Mouse (Mus musculus) hindbrain, embryonic 11.5 days (tissue): ENCODE results near the gene Cdc42bpa. TPM values are rescaled to one million over a fixed set of nuclear protein-coding genes. Genes with fewer than 3 reads are reported as not detected.

Source experiments
- ATAC-seq: fragments of 200-750 bp; cut with Nextera tagmentation; 2 replicates; pipeline ENCODE4 v1.8.0; 2017; ENCODE audit warnings: mild to moderate bottlenecking, moderate TSS enrichment, moderate library complexity; ENCODE audit not compliant: low FRiP score
- DNase-seq: peaks from one replicate; pipeline ENCODE4 v3.0.0-alpha.2; 2015; ENCODE audit warnings: low spot score
- H3K27ac ChIP-seq: fragments of 300-500 bp; sonication (generic); 2 replicates; pipeline ENCODE4 v1.5.1; 2014; ENCODE audit warnings: mild to moderate bottlenecking, low read depth, low read length
- H3K27me3 ChIP-seq: fragments of 300-500 bp; sonication (generic); 2 replicates; pipeline ENCODE4 v1.6.1; 2014; ENCODE audit warnings: mild to moderate bottlenecking, low read length, moderate library complexity, mixed read lengths; ENCODE audit not compliant: control insufficient read depth, insufficient read depth
- H3K36me3 ChIP-seq: fragments of 300-500 bp; sonication (generic); 2 replicates; pipeline ENCODE4 v1.6.1; 2014; ENCODE audit warnings: mild to moderate bottlenecking, low read length, moderate library complexity, mixed read lengths; ENCODE audit not compliant: control insufficient read depth, insufficient read depth
- H3K4me1 ChIP-seq: fragments of 300-500 bp; sonication (generic); replicated peaks from 2 replicates; pipeline ENCODE4 v1.6.1; 2014; ENCODE audit warnings: low read length, mixed read lengths; ENCODE audit not compliant: control insufficient read depth, insufficient read depth
- H3K4me2 ChIP-seq: fragments of 300-500 bp; sonication (generic); replicated peaks from 2 replicates; pipeline ENCODE4 v1.6.1; 2014; ENCODE audit warnings: mild to moderate bottlenecking, low read depth, low read length
- H3K4me3 ChIP-seq: fragments of 300-500 bp; sonication (generic); 2 replicates; pipeline ENCODE4 v1.5.1; 2014; ENCODE audit warnings: low read depth, low read length
- H3K9ac ChIP-seq: fragments of 300-500 bp; sonication (generic); 2 replicates; pipeline ENCODE4 v1.6.1; 2014; ENCODE audit warnings: low read depth, low read length
- H3K9me3 ChIP-seq: fragments of 300-500 bp; sonication (generic); 2 replicates; pipeline ENCODE4 v1.6.1; 2016; ENCODE audit warnings: low read length; ENCODE audit not compliant: control insufficient read depth
- WGBS: fragments of 180-500 bp; shearing (Covaris S2); extraction: QIAGEN DNeasy Blood & Tissue Kit; methylation state at CpG from one replicate; pipeline ENCODE4 v1.1.7; 2014; 5-methylcytosine and 5-hydroxymethylcytosine counted together
- polyA plus RNA-seq: library from polyadenylated mRNA; unstranded; fragments of >200 nt; fragmentation: Nextera tagmentation; extraction: Ambion mirVana; gene quantifications from 2 replicates; pipeline ENCODE4 v1.2.1, GENCODE M21; 2014

Cdc42bpa gene
- polyA plus RNA-seq, 1 experiment from 2014 or later, result 21.8 TPM

DNA sequence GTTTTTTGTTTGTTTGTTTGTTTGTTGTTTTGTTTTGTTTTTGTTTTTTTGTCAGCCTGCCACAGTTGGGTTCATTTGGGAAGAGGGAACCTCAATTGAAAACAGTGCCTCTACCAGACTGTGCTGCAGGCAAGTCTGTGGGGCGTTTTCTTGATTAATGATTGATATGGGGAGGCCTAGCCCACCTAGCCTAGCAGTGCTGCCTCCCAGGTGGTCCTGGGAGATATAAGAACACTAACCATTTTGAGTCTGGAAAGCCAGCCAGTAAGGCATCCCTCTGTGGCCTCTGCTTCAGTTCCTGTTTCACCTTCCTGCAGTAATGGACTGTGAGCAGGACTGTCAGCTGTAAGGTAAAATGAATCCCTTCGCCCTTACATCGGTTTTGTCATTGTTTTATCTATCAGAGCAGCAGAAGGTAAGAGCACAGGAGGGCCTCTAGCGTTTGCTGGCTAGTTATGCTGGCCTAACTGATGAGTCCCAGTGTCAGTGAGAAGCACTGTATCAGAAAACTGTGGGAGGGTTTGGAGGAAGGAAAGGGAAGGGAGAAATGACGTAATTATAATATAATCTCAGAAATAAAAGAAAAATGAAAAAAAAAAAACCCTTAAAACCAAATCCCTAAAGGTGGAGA is 15.5 kb downstream of the Cdc42bpa start:
- ATAC-seq (no peak), DNase-seq (no peak)
- Histone ChIP-seq H3K27me3 (no peaks in the 10 kb centered on the region), H3K27ac (no peak overlapping the region), H3K4me2 (no peak overlapping the region), H3K4me3 (no peak overlapping the region), H3K36me3 (no peaks in the 10 kb centered on the region), H3K9ac (no peak overlapping the region), H3K9me3 (no peaks in the 10 kb centered on the region), H3K4me1 (no peaks in the 10 kb centered on the region; the same call in 1 of the 2 replicates)
- WGBS, result 76% methylated on average over 5 of the region's 5 CpGs

DNA sequence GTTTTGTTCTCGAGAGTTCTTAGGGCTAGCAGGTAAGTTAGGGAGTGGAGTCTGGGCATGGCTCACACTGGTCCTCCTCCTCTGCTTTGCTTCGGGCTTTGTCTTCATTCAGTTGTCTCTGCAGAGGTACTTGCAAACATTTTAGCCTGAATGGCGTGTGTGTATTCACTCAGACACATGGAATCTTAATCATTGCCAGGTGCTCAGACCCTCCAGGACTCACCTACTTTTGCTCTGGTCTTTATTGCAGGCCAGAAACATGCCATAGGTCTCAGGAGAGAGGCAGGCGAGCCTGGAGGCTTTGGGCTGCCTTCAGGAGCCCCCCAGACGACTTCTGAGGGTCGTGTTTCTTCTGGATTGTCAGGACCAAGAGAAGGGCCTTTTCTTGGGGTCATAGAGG is 17.2 kb downstream of the Cdc42bpa start:
- no peak overlapping the region for H3K9ac ChIP-seq
- no peaks in the 10 kb centered on the region for H3K36me3 ChIP-seq
- no peak overlapping the region for H3K4me2 ChIP-seq
- H3K27me3 ChIP-seq, result no peaks in the 10 kb centered on the region
- no peak for DNase-seq
- H3K9me3 ChIP-seq, result no peaks in the 10 kb centered on the region
- no peak overlapping the region for H3K4me3 ChIP-seq
- H3K27ac ChIP-seq, result no peak overlapping the region
- ATAC-seq, result no peak
- 59% methylated on average over 6 of the region's 6 CpGs for WGBS
- H3K4me1 ChIP-seq, result no peaks in the 10 kb centered on the region; the same call in 1 of the 2 replicates

DNA sequence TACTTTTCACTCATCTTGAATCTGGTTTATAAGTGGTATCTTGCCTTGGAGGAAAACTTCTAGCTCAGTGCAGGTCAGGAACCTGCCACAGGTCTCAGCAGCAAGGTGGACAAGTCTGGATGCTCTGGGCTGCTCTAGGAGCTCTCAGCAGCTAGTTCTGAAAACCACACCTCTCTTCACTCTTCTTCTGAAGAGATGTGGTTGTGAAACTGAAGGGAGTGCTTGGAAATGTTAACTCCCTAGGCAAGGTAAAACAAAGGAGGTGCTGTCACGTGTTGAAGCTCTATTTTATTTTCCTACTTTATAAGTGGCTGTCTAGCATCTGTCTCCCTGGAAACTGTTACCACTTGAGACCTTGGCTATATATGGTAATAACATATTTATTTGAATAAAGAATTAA is 18.5 kb downstream of the Cdc42bpa start:
- Histone ChIP-seq H3K4me2 (no peak overlapping the region), H3K4me1 (no peaks in the 10 kb centered on the region; the same call in 1 of the 2 replicates), H3K9ac (no peak overlapping the region), H3K9me3 (no peaks in the 10 kb centered on the region), H3K27me3 (no peaks in the 10 kb centered on the region), H3K36me3 (no peaks in the 10 kb centered on the region), H3K27ac (no peak overlapping the region), H3K4me3 (no peak overlapping the region)
- ATAC-seq (no peak), DNase-seq (no peak)
- 67% methylated on average over 1 of the region's 1 CpGs for WGBS

DNA sequence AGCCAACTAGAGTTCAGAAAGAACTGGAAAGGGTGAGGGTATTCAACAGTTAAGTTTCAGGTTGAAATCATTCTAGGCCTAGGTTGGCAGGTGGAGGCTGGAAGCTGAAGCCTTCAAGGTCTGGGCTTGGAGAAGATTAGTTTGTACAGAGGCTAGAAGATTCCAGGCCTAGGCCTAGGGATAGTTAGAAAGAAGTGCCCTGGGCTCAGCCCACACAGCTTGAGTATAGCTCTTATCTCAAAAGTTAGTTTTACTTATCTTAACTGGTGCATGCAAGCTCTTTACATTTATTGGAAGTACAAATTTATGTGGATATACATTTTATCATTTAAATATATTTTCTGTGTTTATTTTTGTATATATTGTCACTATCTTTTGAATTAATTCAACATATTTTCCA is 21.4 kb downstream of the Cdc42bpa start:
- H3K36me3 ChIP-seq, result no peaks in the 10 kb centered on the region
- no peaks in the 10 kb centered on the region for H3K27me3 ChIP-seq
- ATAC-seq (no peak), DNase-seq (no peak)
- H3K9ac ChIP-seq, result no peak overlapping the region
- no peak overlapping the region for H3K27ac ChIP-seq
- no peaks in the 10 kb centered on the region; the same call in 1 of the 2 replicates for H3K4me1 ChIP-seq
- H3K9me3 ChIP-seq, result no peaks in the 10 kb centered on the region
- H3K4me3 ChIP-seq, result no peak overlapping the region
- no peak overlapping the region for H3K4me2 ChIP-seq

DNA sequence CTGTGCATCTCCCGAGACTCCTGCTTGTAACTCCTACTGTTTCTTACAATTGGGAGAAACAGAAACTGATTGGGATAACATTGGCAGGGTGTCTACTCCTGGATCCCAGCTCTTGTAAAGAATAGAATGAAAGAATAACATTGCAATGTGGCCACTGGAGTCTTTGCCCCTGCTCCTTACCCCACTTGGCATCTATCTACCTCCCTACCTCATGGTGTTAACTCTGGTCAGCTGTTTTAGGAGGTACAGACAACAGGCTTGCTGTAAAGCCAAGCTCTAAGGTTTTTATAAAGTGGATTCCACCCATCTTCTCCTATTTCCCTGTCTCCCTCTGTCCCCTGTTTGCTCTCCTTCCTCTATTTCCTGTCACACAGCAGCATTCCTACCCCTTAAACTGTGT is 21.9 kb downstream of the Cdc42bpa start:
- Histone ChIP-seq H3K4me1 (no peaks in the 10 kb centered on the region; the same call in 1 of the 2 replicates), H3K27me3 (no peaks in the 10 kb centered on the region), H3K27ac (no peak overlapping the region), H3K4me2 (no peak overlapping the region), H3K36me3 (no peaks in the 10 kb centered on the region), H3K4me3 (no peak overlapping the region), H3K9me3 (no peaks in the 10 kb centered on the region), H3K9ac (no peak overlapping the region)
- no peak for ATAC-seq
- WGBS, result 86% methylated on average over 1 of the region's 1 CpGs
- no peak for DNase-seq

DNA sequence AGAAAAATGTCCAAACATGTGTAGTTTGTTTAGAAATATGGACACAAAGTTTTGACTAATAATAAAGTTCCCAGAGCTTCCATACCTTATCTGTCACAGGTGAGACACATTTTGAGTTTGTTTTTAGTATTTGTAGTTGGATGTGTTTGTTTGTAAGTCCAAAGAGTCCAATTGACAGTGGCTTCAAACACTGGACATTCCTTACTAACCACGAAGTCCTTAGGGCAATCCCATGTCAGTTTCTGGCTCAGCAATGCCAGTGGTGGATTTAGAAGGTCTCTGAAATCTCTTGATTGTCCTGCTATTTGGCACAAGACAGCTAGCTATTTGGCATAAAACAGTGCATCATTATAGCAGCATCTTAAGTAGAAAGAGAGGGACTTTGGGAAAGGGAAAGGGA is 22.7 kb downstream of the Cdc42bpa start:
- H3K4me3 ChIP-seq, result no peak overlapping the region
- WGBS, result 88% methylated on average over 1 of the region's 1 CpGs
- H3K4me2 ChIP-seq, result no peak overlapping the region
- no peaks in the 10 kb centered on the region for H3K27me3 ChIP-seq
- no peak overlapping the region for H3K9ac ChIP-seq
- H3K4me1 ChIP-seq, result no peaks in the 10 kb centered on the region
- ATAC-seq (no peak), DNase-seq (no peak)
- H3K9me3 ChIP-seq, result no peaks in the 10 kb centered on the region
- no peak overlapping the region for H3K27ac ChIP-seq
- H3K36me3 ChIP-seq, result no peaks in the 10 kb centered on the region

DNA sequence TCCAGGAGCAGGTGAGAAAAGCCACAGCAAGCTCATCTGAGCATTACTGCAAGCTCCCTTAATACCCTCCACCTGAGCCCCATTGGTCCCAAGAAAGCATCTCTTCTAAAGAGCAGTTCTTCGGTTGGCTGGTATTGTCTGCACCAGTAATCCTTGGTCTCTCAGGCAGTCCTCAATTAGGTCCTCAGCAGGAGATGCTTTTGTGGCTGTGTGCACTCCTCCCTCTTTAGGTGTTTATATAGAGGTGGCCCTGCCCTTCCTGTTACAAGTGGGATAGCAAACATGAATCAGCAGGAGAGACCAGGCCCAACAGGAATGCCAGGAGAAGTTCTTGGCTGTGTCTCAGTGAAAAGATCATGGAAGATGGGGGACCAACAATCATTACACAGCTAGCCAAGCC is 23.9 kb downstream of the Cdc42bpa start:
- H3K9ac ChIP-seq, result no peak overlapping the region
- H3K27ac ChIP-seq, result no peak overlapping the region
- ATAC-seq (no peak), DNase-seq (no peak)
- no peaks in the 10 kb centered on the region for H3K27me3 ChIP-seq
- no peaks in the 10 kb centered on the region for H3K4me1 ChIP-seq
- no peaks in the 10 kb centered on the region for H3K36me3 ChIP-seq
- no peak overlapping the region for H3K4me3 ChIP-seq
- WGBS, result 68% methylated on average over 1 of the region's 1 CpGs
- no peak overlapping the region for H3K4me2 ChIP-seq
- no peaks in the 10 kb centered on the region for H3K9me3 ChIP-seq

DNA sequence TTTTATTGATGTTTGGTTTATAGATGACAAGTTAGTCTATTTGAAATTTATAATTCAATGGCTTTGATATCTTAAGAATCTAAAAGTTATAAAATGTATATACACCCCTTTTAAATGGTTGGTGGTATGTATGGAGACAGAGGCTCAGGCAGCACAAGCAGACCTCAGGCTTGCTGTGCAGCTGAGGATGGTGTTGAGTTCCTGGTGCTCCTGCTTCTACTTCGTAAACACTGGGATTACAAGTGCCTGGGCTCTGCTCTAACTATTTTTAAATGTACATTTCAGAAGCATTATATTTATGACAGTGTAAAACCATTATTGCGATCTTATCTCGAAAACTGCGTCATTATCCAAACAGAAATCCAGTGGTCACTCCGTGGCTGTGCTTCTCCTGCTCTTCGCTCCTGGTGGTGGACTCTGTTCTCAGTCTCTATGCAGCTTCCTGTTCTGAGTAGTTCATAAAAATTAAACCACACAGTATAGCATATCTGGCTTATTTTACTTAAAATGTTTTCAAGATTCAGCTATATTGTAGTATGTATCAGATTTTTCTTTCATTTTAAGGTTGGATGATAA is 31.5 kb downstream of the Cdc42bpa start:
- 94% methylated on average over 6 of the region's 6 CpGs for WGBS
- H3K9me3 ChIP-seq, result no peaks in the 10 kb centered on the region
- no peaks in the 10 kb centered on the region for H3K4me1 ChIP-seq
- no peak overlapping the region for H3K4me3 ChIP-seq
- ATAC-seq (no peak), DNase-seq (no peak)
- H3K27me3 ChIP-seq, result no peaks in the 10 kb centered on the region
- no peak overlapping the region for H3K9ac ChIP-seq
- no peaks in the 10 kb centered on the region for H3K36me3 ChIP-seq
- no peak overlapping the region for H3K27ac ChIP-seq
- no peak overlapping the region for H3K4me2 ChIP-seq

DNA sequence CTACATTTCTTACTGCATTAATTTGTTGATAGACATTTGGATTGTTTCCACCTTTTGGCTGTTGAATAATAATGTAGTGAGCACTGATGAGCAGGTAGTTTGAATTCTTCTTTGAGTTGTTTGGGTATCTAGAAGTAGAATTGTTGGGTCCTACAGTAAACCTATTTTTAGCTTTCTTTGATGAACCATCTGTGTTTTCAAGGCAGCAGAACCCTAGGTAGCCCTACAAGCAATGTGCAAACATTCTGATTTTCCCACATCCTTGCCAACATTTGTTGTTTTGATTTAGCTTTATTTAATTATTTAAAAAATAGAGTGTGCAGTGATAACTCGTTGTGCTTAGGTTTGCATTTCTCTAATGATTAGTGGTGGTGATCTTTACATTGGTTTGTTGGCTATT is 32.0 kb downstream of the Cdc42bpa start:
- Histone ChIP-seq H3K36me3 (no peaks in the 10 kb centered on the region), H3K27ac (no peak overlapping the region), H3K27me3 (no peaks in the 10 kb centered on the region), H3K4me1 (no peaks in the 10 kb centered on the region), H3K4me2 (no peak overlapping the region), H3K9ac (no peak overlapping the region), H3K9me3 (no peaks in the 10 kb centered on the region), H3K4me3 (no peak overlapping the region)
- ATAC-seq, result no peak
- 92% methylated on average over 1 of the region's 1 CpGs for WGBS
- no peak for DNase-seq
